Mouse (Mus musculus) liver, adult 10 weeks (tissue): ENCODE measurements around the gene Jmjd7. TPM values are rescaled to one million over a fixed set of nuclear protein-coding genes. Genes with fewer than 3 reads are reported as not detected.

Experiments used
- polyA plus RNA-seq: library from polyadenylated mRNA; stranded (reverse); fragments of 350-450 nt; fragmentation: Illumina TruSeq; extraction: RNeasy Lipid Tissue Mini Kit (QIAGEN cat#74804); gene quantifications from one replicate; pipeline ENCODE4 v1.2.3, GENCODE M21; 2014; ENCODE audit warnings: low read depth, low replicate concordance

Gene Jmjd7
- 1.1 TPM for polyA plus RNA-seq

DNA sequence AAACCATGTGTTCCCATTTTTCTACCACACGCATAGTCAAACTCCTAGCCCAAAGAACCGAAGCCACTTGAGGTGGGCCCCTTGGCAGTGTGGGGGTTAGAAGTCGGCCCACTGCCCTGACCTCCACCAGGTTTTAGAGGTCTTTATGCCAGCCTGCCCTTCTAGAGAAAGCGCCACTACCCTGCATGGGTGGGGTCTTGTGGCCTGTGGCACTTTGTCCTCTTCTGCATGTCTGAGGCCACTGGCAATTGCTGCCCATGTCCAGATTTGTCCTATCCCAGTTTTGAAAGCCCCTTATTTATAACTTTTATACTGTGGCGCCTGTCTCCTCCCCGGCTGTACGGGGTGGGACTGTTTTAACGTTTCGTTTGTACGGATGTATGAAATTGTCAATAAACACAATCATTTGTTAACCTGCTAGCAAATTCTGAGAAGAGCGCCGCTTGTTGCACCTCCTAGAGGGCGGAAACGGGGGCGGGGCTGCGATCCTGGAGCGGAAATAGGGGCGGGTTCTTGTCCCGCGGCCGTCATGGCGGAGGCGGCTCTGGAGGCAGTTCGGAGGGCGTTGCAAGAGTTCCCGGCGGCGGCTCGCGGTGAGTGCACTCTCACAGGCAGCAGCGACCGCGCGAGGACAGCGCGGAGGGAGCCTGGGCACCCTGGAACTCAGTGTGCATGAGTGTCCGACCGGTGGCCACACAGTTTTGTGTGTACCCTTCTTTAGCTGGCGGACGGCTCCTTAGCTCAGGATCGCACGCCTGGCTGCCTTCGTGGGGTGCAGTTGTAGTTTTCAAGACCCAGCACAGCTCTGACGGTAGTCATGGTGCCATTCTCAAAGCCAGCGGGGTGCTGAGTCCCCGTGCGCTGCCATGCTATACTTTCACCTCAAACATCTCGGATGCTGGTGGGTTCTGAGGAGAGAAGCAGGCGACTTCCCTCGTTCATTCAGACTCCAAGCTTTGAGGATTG lies at the start of gene Jmjd7, which contains the start of gene Gm28042:
TSS of gene Jmjd7 (plus strand) at position 500 of the 966 bp plus-strand sequence.
TSS of gene Gm28042 (plus strand) at position 510 of the 966 bp plus-strand sequence.

DNA sequence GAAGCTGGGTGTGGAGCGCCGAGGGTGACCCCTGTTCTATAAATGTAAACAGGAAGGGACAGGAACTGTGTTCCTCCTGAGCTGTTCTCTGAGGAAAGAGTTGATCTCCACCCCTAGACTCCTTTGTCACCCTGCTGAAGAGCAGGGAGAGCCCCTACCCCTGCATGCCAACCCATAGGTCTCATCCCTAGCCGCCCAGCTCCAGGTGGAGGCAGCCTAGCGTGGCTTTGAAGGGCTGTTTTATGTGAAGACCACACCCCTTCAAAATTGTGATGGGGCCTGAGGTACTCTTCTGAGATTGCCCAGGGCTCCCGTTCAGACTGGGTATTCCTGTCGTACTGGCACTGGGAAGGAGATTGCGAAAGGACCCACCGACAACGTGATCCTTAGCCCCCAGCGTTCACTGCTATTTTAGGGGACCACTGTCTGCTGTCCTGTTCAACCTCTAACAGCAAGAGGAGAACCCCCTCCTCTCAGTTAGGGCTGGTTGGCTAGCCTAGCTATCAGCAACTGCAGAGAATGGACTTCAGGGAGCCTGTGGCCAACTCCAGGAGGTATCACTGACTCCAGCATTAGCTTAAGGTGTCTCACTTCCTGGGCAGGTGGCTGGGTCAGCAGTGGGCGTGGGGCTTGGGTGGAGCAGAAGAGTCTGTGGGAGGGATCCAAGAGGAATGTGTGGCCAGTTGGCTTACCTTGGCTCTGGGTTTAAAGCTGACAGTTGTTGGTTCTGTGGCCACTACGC lies 5.6 kb downstream of the Jmjd7 start, which contains the start of gene Pla2g4b:
TSS of gene Pla2g4b (plus strand) at position 692 of the 742 bp plus-strand sequence.

Other genes starting within 250 kb of the Jmjd7 start
- gene Rpap1, start 239.9 kb upstream of the Jmjd7 start, polyA plus RNA-seq: 0.29 TPM
- 0.11 TPM for gene Tyro3, start 229.8 kb upstream of the Jmjd7 start, polyA plus RNA-seq
- gene Mga, start 130.3 kb upstream of the Jmjd7 start, polyA plus RNA-seq: 8.6 TPM
- gene Mapkbp1, start 54.8 kb upstream of the Jmjd7 start, polyA plus RNA-seq: 0.79 TPM
- gene Gm28042, start within 50 bp of the Jmjd7 start, polyA plus RNA-seq: not detected
- 0.21 TPM for gene Pla2g4b, start 5.9 kb downstream of the Jmjd7 start, polyA plus RNA-seq
- 3.3 TPM for gene Ehd4, start 127.1 kb downstream of the Jmjd7 start, polyA plus RNA-seq
- not detected for gene Pla2g4e, start 217.9 kb downstream of the Jmjd7 start, polyA plus RNA-seq